Mouse (Mus musculus) kidney, postnatal 0 days (tissue): ENCODE measurements around the gene Ppp5c. TPM values are rescaled to one million over a fixed set of nuclear protein-coding genes. Genes with fewer than 3 reads are reported as not detected.
"Not testable (repeated sequence)": the region's sequence is repeated elsewhere in the genome, so short reads cannot be mapped to it uniquely, and the experiment has no call there.

ENCODE experiments used
- ATAC-seq: fragments of 200-750 bp; cut with Nextera tagmentation; replicated peaks from 2 replicates; pipeline ENCODE4 v1.8.0; 2017; ENCODE audit warnings: low read depth, moderate number of reproducible peaks, moderate TSS enrichment, moderate library complexity; ENCODE audit not compliant: low FRiP score
- DNase-seq: peaks from one replicate; pipeline ENCODE4 v3.0.0-alpha.2; 2016; ENCODE audit warnings: low spot score
- H3K27ac ChIP-seq: fragments of 300-500 bp; sonication (generic); 2 replicates; pipeline ENCODE4 v1.5.1; 2014; ENCODE audit warnings: mild to moderate bottlenecking
- H3K27me3 ChIP-seq: fragments of 300-500 bp; sonication (generic); 2 replicates; pipeline ENCODE4 v1.6.1; 2014; ENCODE audit warnings: low read length, mixed read lengths; ENCODE audit not compliant: insufficient read depth
- H3K36me3 ChIP-seq: fragments of 300-500 bp; sonication (generic); 2 replicates; pipeline ENCODE4 v1.6.1; 2014; ENCODE audit warnings: low read length, mixed read lengths; ENCODE audit not compliant: insufficient read depth
- H3K4me1 ChIP-seq: fragments of 300-500 bp; sonication (generic); replicated peaks from 2 replicates; pipeline ENCODE4 v1.6.1; 2014; ENCODE audit warnings: antibody characterized with exemption, low read length, mixed read lengths; ENCODE audit not compliant: insufficient read depth
- H3K4me2 ChIP-seq: fragments of 300-500 bp; sonication (generic); 2 replicates; pipeline ENCODE4 v1.6.1; 2014; ENCODE audit warnings: mild to moderate bottlenecking, low read length, moderate library complexity, mixed read lengths
- H3K4me3 ChIP-seq: fragments of 300-500 bp; sonication (generic); replicated peaks from 2 replicates; pipeline ENCODE4 v1.5.1; 2014; ENCODE audit warnings: low read depth, low read length
- H3K9ac ChIP-seq: fragments of 300-500 bp; sonication (generic); 2 replicates; pipeline ENCODE4 v1.6.1; 2014; ENCODE audit warnings: low read depth, low read length
- H3K9me3 ChIP-seq: fragments of 300-500 bp; sonication (generic); replicated peaks from 2 replicates; pipeline ENCODE4 v1.6.1; 2016; ENCODE audit warnings: low read length, inconsistent platforms, mixed read lengths
- CTCF ChIP-seq: IDR thresholded peaks from 2 replicates; pipeline ENCODE4 v1.5.1; 2016; ENCODE audit warnings: antibody characterized with exemption, low read depth, mild to moderate bottlenecking, moderate library complexity
- WGBS: fragments of 180-500 bp; shearing (Covaris S2); extraction: QIAGEN DNeasy Blood & Tissue Kit; methylation state at CpG from one replicate; pipeline ENCODE4 v1.1.7; 2014; 5-methylcytosine and 5-hydroxymethylcytosine counted together
- polyA plus RNA-seq: library from polyadenylated mRNA; unstranded; fragments of >200 nt; fragmentation: Nextera tagmentation; extraction: Ambion mirVana; gene quantifications from 2 replicates; pipeline ENCODE4 v1.2.1, GENCODE M21; 2015

Gene Ppp5c
- 82.0 and 95.4 TPM in 2 replicates for polyA plus RNA-seq

DNA sequence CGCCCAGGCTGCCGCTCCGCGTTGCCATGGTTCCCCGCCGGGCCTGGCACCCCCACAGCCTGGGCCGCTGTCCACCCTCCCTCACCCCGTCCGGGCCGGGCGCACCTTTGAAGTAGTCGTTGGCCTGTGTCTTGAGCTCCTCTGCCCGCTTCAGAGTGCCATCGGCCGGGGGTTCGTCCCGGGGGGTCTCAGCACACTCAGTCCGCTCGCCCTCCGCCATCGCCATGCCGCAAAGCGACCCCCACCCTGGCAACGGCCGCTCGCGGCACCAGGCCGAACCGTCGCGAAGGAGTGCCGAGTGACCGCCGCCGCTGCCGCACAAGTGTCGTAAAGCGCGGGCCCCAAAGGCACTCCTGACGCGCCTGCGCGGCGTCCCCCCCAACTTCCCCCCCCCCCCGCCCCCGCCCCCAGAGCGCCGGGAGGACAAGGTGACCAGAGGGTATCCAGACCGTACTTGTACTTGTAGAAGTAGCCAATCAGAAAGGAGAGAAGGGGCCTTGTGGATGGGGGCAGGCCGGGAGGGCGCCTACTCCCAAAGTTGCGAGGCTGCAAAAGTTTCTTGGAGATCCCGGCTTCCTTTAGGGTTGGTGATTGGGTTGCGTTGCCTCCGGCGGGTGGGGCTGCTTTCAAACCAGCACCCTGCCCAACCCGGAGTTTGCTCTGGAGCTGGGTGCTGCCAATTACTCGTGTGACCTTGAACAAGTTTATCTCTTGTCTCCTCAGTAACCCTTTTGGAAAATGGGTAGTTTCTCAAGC, at the start of gene Ppp5c:
Ppp5c (minus strand) TSS at position 337 of the 756 bp plus-strand sequence.
- TF ChIP-seq CTCF = no peak
- Histone ChIP-seq H3K9me3 (no peaks in the 10 kb centered on the region), H3K4me1 (peaks cover 30% of the 10 kb centered on the region), H3K4me3 (peak within 1 kb of the TSS; percentile 79), H3K27me3 (no peaks in the 10 kb centered on the region), H3K9ac (peak within 1 kb of the TSS; percentile 64), H3K36me3 (peaks cover 8% of the 10 kb centered on the region; the same call in 1 of the 2 replicates), H3K27ac (peak within 1 kb of the TSS; percentile 81), H3K4me2 (peak within 1 kb of the TSS; percentile 52)
- ATAC-seq (peak; percentile 88), DNase-seq (peak; percentile 97)
- 0% methylated on average over 54 of the region's 58 CpGs for WGBS

DNA sequence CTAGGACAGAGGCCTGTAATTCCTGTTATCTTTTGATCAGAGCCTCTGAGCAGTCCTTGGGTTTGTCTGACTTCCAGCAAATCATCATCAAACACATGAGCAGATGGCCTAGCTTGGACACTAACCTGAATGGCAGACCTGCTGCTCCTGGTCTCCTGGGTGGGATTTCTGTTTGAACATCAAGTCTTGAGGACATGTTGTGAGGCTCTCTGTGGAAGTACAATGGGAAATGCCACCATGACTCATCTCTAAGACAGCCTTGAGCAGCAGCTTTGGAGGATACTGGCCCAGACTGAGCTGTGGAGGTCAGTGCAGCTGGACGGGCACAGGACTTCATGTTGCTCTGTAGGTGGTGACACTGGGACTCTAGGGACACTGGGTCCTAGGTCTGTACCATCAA, 48.8 kb upstream of the Ppp5c start:
- ATAC-seq = no peak
- no peak overlapping the region for H3K9ac ChIP-seq
- no peak overlapping the region for H3K27ac ChIP-seq
- H3K9me3 ChIP-seq = no peaks in the 10 kb centered on the region
- H3K4me1 ChIP-seq = no peaks in the 10 kb centered on the region
- TF ChIP-seq CTCF = no peak
- no peaks in the 10 kb centered on the region for H3K36me3 ChIP-seq
- no peak for DNase-seq
- no peak overlapping the region for H3K4me2 ChIP-seq
- H3K27me3 ChIP-seq = no peaks in the 10 kb centered on the region
- no peak overlapping the region for H3K4me3 ChIP-seq
- WGBS = 97% methylated on average over 1 of the region's 1 CpGs

GRCm38 (mm10) chr7:17073904-17074615, 46.3 kb upstream of the Ppp5c start, which contains the start of gene Psg16:
Gene Psg16, plus strand, starts transcription at chr7:17074040.
- ATAC-seq = peak; percentile 76; the same call in 1 of the 2 replicates
- H3K9me3 ChIP-seq = no peaks in the 10 kb centered on the region
- no peak within 1 kb of the TSS for H3K4me3 ChIP-seq
- H3K9ac ChIP-seq = no peak within 1 kb of the TSS
- WGBS = 66% methylated on average over 23 of the region's 23 CpGs
- no peak within 1 kb of the TSS for H3K4me2 ChIP-seq
- H3K36me3 ChIP-seq = no peaks in the 10 kb centered on the region
- peak; percentile 94 for TF ChIP-seq CTCF
- no peaks in the 10 kb centered on the region for H3K27me3 ChIP-seq
- DNase-seq = peak; percentile 77
- H3K27ac ChIP-seq = no peak within 1 kb of the TSS
- no peaks in the 10 kb centered on the region for H3K4me1 ChIP-seq

DNA sequence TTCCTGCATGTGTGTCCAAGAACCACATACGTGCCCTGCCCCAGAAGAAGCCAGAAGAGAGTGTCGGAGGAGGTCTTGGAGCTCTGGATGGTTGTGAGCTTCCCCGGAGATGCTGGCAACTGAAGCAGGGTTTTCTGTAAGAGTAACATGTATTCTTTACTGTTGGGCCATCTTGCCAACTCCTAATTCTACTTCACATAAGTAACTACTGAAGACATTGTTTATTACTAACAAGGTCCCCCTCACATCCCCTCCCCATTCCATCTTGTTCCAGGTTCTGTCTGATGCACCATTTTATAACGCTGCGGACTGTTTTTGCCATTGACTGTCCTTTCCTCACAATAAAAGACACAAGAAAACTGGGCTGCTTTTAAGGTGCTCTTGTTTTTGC, 45.8 kb upstream of the Ppp5c start:
- ATAC-seq = no peak

DNA sequence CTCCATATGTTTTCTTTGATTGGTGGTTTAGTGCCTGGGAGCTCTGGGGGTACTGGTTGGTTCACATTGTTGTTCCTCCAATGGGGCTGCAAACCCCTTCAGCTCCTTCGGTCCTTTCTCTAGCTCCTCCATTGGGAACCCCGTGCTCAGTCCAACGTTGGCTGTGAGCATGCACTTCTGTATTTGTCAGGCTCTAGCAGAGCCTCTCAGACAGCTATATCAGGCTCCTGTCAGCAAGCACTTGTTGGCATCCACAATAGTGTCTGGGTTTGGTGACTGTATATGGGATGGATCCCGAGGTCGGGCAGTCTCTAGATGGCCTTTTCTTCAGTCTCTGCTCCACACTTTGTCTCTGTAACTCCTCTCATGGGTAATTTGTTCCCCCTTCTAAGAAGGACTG, 39.9 kb upstream of the Ppp5c start:
- not testable (repeated sequence) for H3K27ac ChIP-seq, ATAC-seq, H3K4me3 ChIP-seq, H3K4me2 ChIP-seq, H3K36me3 ChIP-seq, H3K9ac ChIP-seq, H3K4me1 ChIP-seq, H3K9me3 ChIP-seq, H3K27me3 ChIP-seq, DNase-seq
- WGBS = 61% methylated on average over 5 of the region's 5 CpGs

More for the DNA sequence above, 45.8 kb upstream of the Ppp5c start:
- TF ChIP-seq CTCF = no peak
- no peak for DNase-seq
- no peaks in the 10 kb centered on the region for H3K4me1 ChIP-seq
- H3K36me3 ChIP-seq = no peaks in the 10 kb centered on the region
- H3K9me3 ChIP-seq = no peaks in the 10 kb centered on the region
- H3K4me2 ChIP-seq = no peak overlapping the region
- H3K27me3 ChIP-seq = no peaks in the 10 kb centered on the region
- no peak overlapping the region for H3K9ac ChIP-seq
- no peak overlapping the region for H3K27ac ChIP-seq
- WGBS = 66% methylated on average over 5 of the region's 5 CpGs
- no peak overlapping the region for H3K4me3 ChIP-seq

DNA sequence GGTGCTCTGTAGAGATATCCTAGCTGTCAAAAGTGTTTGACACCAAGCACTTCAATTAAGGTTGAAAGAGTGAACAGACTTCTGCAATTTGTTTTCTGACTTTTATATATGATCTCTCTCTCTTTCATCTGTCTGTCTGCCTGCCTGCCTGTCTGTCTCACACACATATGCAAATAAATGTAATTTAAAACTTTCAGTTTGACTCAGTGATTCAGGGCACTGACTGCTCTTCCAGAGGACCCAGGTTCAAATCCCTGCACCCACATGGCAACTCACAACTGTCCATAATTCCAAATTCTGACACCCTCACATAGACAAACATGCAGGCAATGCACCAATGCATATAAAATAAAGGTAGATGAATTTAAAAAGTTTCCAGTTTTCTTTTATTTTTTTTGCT, 39.3 kb upstream of the Ppp5c start:
- no peak for DNase-seq
- H3K36me3 ChIP-seq = no peaks in the 10 kb centered on the region
- no peak overlapping the region for H3K27ac ChIP-seq
- H3K4me1 ChIP-seq = peaks cover 7% of the 10 kb centered on the region
- H3K4me2 ChIP-seq = no peak overlapping the region
- H3K9ac ChIP-seq = no peak overlapping the region
- no peaks in the 10 kb centered on the region for H3K27me3 ChIP-seq
- no peak for ATAC-seq
- TF ChIP-seq CTCF = no peak
- no peak overlapping the region for H3K4me3 ChIP-seq
- no peaks in the 10 kb centered on the region for H3K9me3 ChIP-seq
